Mouse (Mus musculus) liver, embryonic 16.5 days (tissue): ENCODE data around the gene Zfp148. TPM values are rescaled to one million over a fixed set of nuclear protein-coding genes. Genes with fewer than 3 reads are reported as not detected.

ENCODE experiments used
- ATAC-seq: fragments of 200-750 bp; cut with Nextera tagmentation; 2 replicates; pipeline ENCODE4 v1.8.0; 2017; ENCODE audit warnings: low read depth, mild to moderate bottlenecking, moderate number of reproducible peaks, moderate library complexity
- H3K27ac ChIP-seq: fragments of 300-500 bp; sonication (generic); 2 replicates; pipeline ENCODE4 v1.5.1; 2014; ENCODE audit warnings: mild to moderate bottlenecking, low read length
- H3K27me3 ChIP-seq: fragments of 300-500 bp; sonication (generic); 2 replicates; pipeline ENCODE4 v1.6.1; 2014; ENCODE audit warnings: low read depth, low read length, mixed read lengths; ENCODE audit not compliant: control insufficient read depth, insufficient read depth
- H3K36me3 ChIP-seq: fragments of 300-500 bp; sonication (generic); 2 replicates; pipeline ENCODE4 v1.6.1; 2014; ENCODE audit warnings: mild to moderate bottlenecking; ENCODE audit not compliant: control insufficient read depth, insufficient read depth
- H3K4me1 ChIP-seq: fragments of 300-500 bp; sonication (generic); 2 replicates; pipeline ENCODE4 v1.6.1; 2014; ENCODE audit warnings: low read depth, low read length, mixed read lengths; ENCODE audit not compliant: control insufficient read depth
- H3K4me2 ChIP-seq: fragments of 300-500 bp; sonication (generic); 2 replicates; pipeline ENCODE4 v1.6.1; 2014; ENCODE audit warnings: low read depth, low read length, mixed read lengths
- H3K4me3 ChIP-seq: fragments of 300-500 bp; sonication (generic); 2 replicates; pipeline ENCODE4 v1.5.1; 2014; ENCODE audit warnings: low read depth, mild to moderate bottlenecking, low read length
- H3K9ac ChIP-seq: fragments of 300-500 bp; sonication (generic); 2 replicates; pipeline ENCODE4 v1.6.1; 2014; ENCODE audit warnings: low read depth, low read length
- H3K9me3 ChIP-seq: fragments of 300-500 bp; sonication (generic); replicated peaks from 2 replicates; pipeline ENCODE4 v1.6.1; 2016; ENCODE audit warnings: low read length; ENCODE audit not compliant: control insufficient read depth
- WGBS: fragments of 180-500 bp; shearing (Covaris S2); extraction: QIAGEN DNeasy Blood & Tissue Kit; methylation state at CpG from one replicate; pipeline ENCODE4 v1.1.7; 2014; ENCODE audit not compliant: insufficient replicate concordance; 5-methylcytosine and 5-hydroxymethylcytosine counted together
- polyA plus RNA-seq: library from polyadenylated mRNA; unstranded; fragments of >200 nt; fragmentation: Nextera tagmentation; extraction: Ambion mirVana; gene quantifications from 2 replicates; pipeline ENCODE4 v1.2.1, GENCODE M21; 2015

Gene Zfp148
- polyA plus RNA-seq, 1 experiment from 2014 or later = 11.4 TPM

GRCm38 (mm10) chr16:33461416-33461815 is 80.8 kb downstream of the Zfp148 start:
- ATAC-seq = no peak
- H3K27me3 ChIP-seq = no peaks in the 10 kb centered on the region
- no peak overlapping the region for H3K4me2 ChIP-seq

GRCm38 (mm10) chr16:33464509-33465241 is 84.0 kb downstream of the Zfp148 start:
- WGBS = 83% methylated on average over 4 of the region's 4 CpGs
- no peaks in the 10 kb centered on the region for H3K9me3 ChIP-seq

More at GRCm38 (mm10) chr16:33461416-33461815, 80.8 kb downstream of the Zfp148 start:
- H3K4me3 ChIP-seq = no peak overlapping the region
- 90% methylated on average over 3 of the region's 3 CpGs for WGBS
- peaks cover 8% of the 10 kb centered on the region for H3K36me3 ChIP-seq
- no peaks in the 10 kb centered on the region for H3K9me3 ChIP-seq
- no peak overlapping the region for H3K9ac ChIP-seq
- no peaks in the 10 kb centered on the region for H3K4me1 ChIP-seq
- no peak overlapping the region for H3K27ac ChIP-seq

GRCm38 (mm10) chr16:33465242-33465614 is 84.6 kb downstream of the Zfp148 start:
- Histone ChIP-seq H3K27ac (no peak overlapping the region), H3K4me3 (no peak overlapping the region), H3K27me3 (no peaks in the 10 kb centered on the region), H3K36me3 (no peaks in the 10 kb centered on the region), H3K4me1 (no peaks in the 10 kb centered on the region), H3K4me2 (no peak overlapping the region), H3K9me3 (no peaks in the 10 kb centered on the region), H3K9ac (no peak overlapping the region)
- 70% methylated on average over 4 of the region's 4 CpGs for WGBS
- ATAC-seq = no peak

More at GRCm38 (mm10) chr16:33464509-33465241, 84.0 kb downstream of the Zfp148 start:
- ATAC-seq = no peak
- peaks cover 1% of the 10 kb centered on the region for H3K36me3 ChIP-seq
- no peak overlapping the region for H3K4me2 ChIP-seq
- H3K27me3 ChIP-seq = no peaks in the 10 kb centered on the region
- no peak overlapping the region for H3K4me3 ChIP-seq
- no peaks in the 10 kb centered on the region for H3K4me1 ChIP-seq
- no peak overlapping the region for H3K27ac ChIP-seq
- H3K9ac ChIP-seq = no peak overlapping the region

- Histone ChIP-seq H3K9me3 (no peaks in the 10 kb centered on the region), H3K4me2 (no peak overlapping the region), H3K4me3 (no peak overlapping the region), H3K4me1 (no peaks in the 10 kb centered on the region), H3K27ac (no peak overlapping the region), H3K27me3 (no peaks in the 10 kb centered on the region), H3K9ac (no peak overlapping the region), H3K36me3 (no peaks in the 10 kb centered on the region)
- ATAC-seq = no peak
- WGBS = 58% methylated on average over 6 of the region's 6 CpGs
These were observed 86.8 kb downstream of the Zfp148 start for GRCm38 (mm10) chr16:33467451-33467850.

GRCm38 (mm10) chr16:33469973-33470372 is 89.3 kb downstream of the Zfp148 start:
- no peaks in the 10 kb centered on the region for H3K9me3 ChIP-seq
- ATAC-seq = no peak
- no peak overlapping the region for H3K27ac ChIP-seq
- no peak overlapping the region for H3K9ac ChIP-seq
- no peaks in the 10 kb centered on the region for H3K27me3 ChIP-seq
- no peaks in the 10 kb centered on the region for H3K36me3 ChIP-seq
- no peaks in the 10 kb centered on the region for H3K4me1 ChIP-seq
- H3K4me2 ChIP-seq = no peak overlapping the region
- no peak overlapping the region for H3K4me3 ChIP-seq

GRCm38 (mm10) chr16:33474381-33474780 is 93.7 kb downstream of the Zfp148 start:
- Histone ChIP-seq H3K36me3 (no peaks in the 10 kb centered on the region; the same call in 1 of the 2 replicates), H3K4me2 (no peak overlapping the region), H3K4me1 (no peaks in the 10 kb centered on the region), H3K9ac (no peak overlapping the region), H3K27ac (no peak overlapping the region), H3K9me3 (no peaks in the 10 kb centered on the region), H3K4me3 (no peak overlapping the region), H3K27me3 (no peaks in the 10 kb centered on the region)
- 56% methylated on average over 6 of the region's 6 CpGs for WGBS
- ATAC-seq = no peak

DNA sequence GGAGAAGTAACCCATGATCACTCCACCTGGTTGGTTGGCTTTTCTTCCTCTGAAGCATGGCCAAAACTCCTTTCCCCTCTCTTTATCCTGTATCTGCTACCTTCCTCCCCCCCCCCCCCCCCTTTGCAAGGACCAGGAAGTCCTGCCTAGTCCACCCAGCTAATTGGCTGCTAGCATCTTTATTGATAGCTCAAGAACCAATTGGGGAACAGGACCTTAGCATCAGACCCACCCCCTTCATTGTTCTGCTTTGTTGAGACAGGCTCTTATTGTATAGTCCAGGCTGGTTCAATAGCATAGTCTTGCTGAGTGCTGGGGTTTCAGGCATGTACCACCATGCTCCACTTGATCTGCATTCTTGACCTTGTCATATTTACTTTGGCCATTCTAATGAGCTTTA is 99.3 kb downstream of the Zfp148 start:
- no peak overlapping the region for H3K4me2 ChIP-seq
- H3K9me3 ChIP-seq = no peaks in the 10 kb centered on the region
- no peak overlapping the region for H3K27ac ChIP-seq
- H3K4me3 ChIP-seq = no peak overlapping the region
- no peaks in the 10 kb centered on the region for H3K27me3 ChIP-seq
- no peak for ATAC-seq
- no peak overlapping the region for H3K9ac ChIP-seq
- H3K36me3 ChIP-seq = no peaks in the 10 kb centered on the region; the same call in 1 of the 2 replicates
- no peaks in the 10 kb centered on the region for H3K4me1 ChIP-seq

- H3K9me3 ChIP-seq = no peaks in the 10 kb centered on the region
- no peak overlapping the region for H3K4me3 ChIP-seq
- H3K4me2 ChIP-seq = no peak overlapping the region
- no peaks in the 10 kb centered on the region for H3K27me3 ChIP-seq
- ATAC-seq = no peak
- no peak overlapping the region for H3K9ac ChIP-seq
- no peaks in the 10 kb centered on the region for H3K4me1 ChIP-seq
- H3K27ac ChIP-seq = no peak overlapping the region
- no peaks in the 10 kb centered on the region for H3K36me3 ChIP-seq
- 88% methylated on average over 2 of the region's 2 CpGs for WGBS
These were observed 100.5 kb downstream of the Zfp148 start for GRCm38 (mm10) chr16:33481148-33481547.

DNA sequence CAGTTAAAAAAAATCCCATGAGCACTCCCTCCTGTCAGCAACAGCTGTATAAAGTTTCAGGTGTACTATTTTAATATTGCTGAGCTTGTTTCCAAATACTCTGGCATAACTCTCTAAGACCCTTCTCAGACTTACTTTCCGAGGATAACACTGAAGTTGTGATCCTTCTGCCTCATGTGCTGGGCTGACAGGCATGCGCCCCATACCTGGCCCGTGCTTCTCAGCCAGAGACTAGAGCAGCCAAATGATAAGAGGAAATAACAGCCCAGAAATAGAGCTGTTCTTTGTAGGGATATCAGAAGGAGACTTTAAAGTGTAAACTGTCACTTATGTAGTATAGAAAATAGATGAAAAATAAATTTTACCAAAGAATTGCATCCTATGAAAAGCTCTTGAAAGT is 101.7 kb downstream of the Zfp148 start:
- Histone ChIP-seq H3K4me2 (no peak overlapping the region), H3K27me3 (no peaks in the 10 kb centered on the region), H3K9ac (no peak overlapping the region), H3K4me3 (no peak overlapping the region), H3K9me3 (no peaks in the 10 kb centered on the region), H3K4me1 (no peaks in the 10 kb centered on the region), H3K36me3 (no peaks in the 10 kb centered on the region), H3K27ac (no peak overlapping the region)
- 80% methylated on average over 3 of the region's 3 CpGs for WGBS
- no peak for ATAC-seq
